Mouse (Mus musculus) cerebellum, adult 11-12 months (tissue): ENCODE measurements around the gene Akap13.

ENCODE experiments used
- DNase-seq: peaks from one replicate; pipeline ENCODE4 v3.0.0; 2022

Gene Akap13

GRCm38 (mm10) chr7:75686046-75686826 is 230.9 kb downstream of the Akap13 start:
- no peak for DNase-seq

GRCm38 (mm10) chr7:75686827-75687164 is 231.5 kb downstream of the Akap13 start:
- no peak for DNase-seq

GRCm38 (mm10) chr7:75688144-75688543 is 232.8 kb downstream of the Akap13 start:
- no peak for DNase-seq

GRCm38 (mm10) chr7:75694777-75695176 is 239.4 kb downstream of the Akap13 start:
- DNase-seq: no peak

- no peak for DNase-seq
Measured at GRCm38 (mm10) chr7:75699836-75700235, 244.5 kb downstream of the Akap13 start.

- DNase-seq: no peak
Measured at GRCm38 (mm10) chr7:75700771-75701345, 245.5 kb downstream of the Akap13 start.

- DNase-seq: no peak
Measured at GRCm38 (mm10) chr7:75701761-75702160, 246.4 kb downstream of the Akap13 start.

GRCm38 (mm10) chr7:75702368-75702767 is 247.0 kb downstream of the Akap13 start:
- DNase-seq: no peak

GRCm38 (mm10) chr7:75702966-75703645 is 247.8 kb downstream of the Akap13 start:
- DNase-seq: no peak

- no peak for DNase-seq
Measured at GRCm38 (mm10) chr7:75704862-75705261, 249.5 kb downstream of the Akap13 start.

GRCm38 (mm10) chr7:75709936-75710335 is 254.6 kb downstream of the Akap13 start:
- DNase-seq: no peak

GRCm38 (mm10) chr7:75710920-75711319 is 255.6 kb downstream of the Akap13 start:
- DNase-seq: no peak

- no peak for DNase-seq
Measured at GRCm38 (mm10) chr7:75711436-75711835, 256.1 kb downstream of the Akap13 start.

- DNase-seq: no peak
Measured at GRCm38 (mm10) chr7:75712808-75713207, 257.5 kb downstream of the Akap13 start.

GRCm38 (mm10) chr7:75713959-75714358 is 258.6 kb downstream of the Akap13 start:
- no peak for DNase-seq

GRCm38 (mm10) chr7:75715026-75715425 is 259.7 kb downstream of the Akap13 start:
- DNase-seq: no peak

GRCm38 (mm10) chr7:75715939-75716338 is 260.6 kb downstream of the Akap13 start:
- DNase-seq: no peak

GRCm38 (mm10) chr7:75717349-75717748 is 262.0 kb downstream of the Akap13 start:
- no peak for DNase-seq

GRCm38 (mm10) chr7:75721302-75721701 is 266.0 kb downstream of the Akap13 start:
- no peak for DNase-seq

GRCm38 (mm10) chr7:75724012-75724411 is 268.7 kb downstream of the Akap13 start:
- DNase-seq: no peak

- no peak for DNase-seq
Measured at GRCm38 (mm10) chr7:75725899-75726298, 270.6 kb downstream of the Akap13 start.

GRCm38 (mm10) chr7:75726867-75727266 is 271.5 kb downstream of the Akap13 start:
- DNase-seq: no peak

- DNase-seq: no peak
Measured at GRCm38 (mm10) chr7:75729652-75730051, 274.3 kb downstream of the Akap13 start.

GRCm38 (mm10) chr7:75730216-75730615 is 274.9 kb downstream of the Akap13 start:
- DNase-seq: no peak
